Mouse (Mus musculus) B cell, adult 2 months (primary cell): Measurements from ENCODE around the gene Naa15.
A peak's percentile ranks its signal among the peaks of the same experiment; 100 is the strongest.
"Not testable (repeated sequence)": the region's sequence is repeated elsewhere in the genome, so short reads cannot be mapped to it uniquely, and the experiment has no call there.

Source experiments
- DNase-seq, 2 experiments: peaks; one replicate each; pipeline ENCODE4 v3.0.0; 2022

Gene Naa15

DNA sequence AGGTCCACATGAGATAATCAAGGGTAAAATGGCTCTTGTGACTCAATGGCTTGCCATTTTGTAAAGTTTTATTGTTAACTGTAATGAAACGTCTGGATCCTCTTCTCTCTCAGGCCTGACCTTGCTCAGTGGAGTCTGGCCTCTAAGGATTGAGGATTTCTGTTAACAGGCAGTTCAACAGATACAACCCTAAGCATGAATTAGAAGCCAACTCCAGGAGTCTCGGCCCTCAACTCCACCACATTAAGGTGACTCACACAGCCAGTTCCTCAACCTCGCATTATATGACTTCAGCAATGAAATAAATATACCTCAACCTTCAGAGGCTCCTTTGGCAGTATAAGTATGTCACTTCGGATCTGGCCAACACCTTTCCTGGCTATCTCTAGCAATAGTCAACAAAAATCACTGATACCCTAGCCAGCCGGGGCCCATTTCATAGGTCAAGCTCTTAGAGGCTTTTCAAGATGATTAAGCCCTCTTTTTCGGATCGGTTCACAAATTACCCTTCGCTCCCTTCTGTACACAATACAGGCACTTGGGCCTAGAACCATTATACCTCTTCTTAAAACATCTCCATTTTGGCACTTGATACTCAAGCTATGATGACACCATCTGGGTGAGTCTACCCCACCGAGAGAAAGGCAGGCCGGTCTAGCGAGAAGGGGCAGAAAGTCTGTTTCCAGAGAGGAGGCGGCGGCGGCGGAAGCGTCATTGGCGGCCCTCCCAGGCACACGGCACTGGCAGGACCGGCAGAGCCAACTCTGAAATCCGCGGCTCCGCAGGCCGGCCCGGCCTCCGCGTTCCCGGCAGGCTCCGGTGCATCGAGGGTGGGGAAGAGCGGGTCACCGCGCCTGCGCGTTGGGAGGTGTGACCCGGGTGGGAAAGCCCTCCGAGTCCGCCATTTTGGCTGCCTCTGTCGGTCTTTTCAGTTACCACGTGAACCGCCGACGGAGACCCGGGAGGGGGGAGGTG is at the start of gene Naa15:
Gene Naa15, plus strand, starts transcription at position 51 of the 975 bp plus-strand sequence.
- DNase-seq, result peak; percentile 95 to 96

DNA sequence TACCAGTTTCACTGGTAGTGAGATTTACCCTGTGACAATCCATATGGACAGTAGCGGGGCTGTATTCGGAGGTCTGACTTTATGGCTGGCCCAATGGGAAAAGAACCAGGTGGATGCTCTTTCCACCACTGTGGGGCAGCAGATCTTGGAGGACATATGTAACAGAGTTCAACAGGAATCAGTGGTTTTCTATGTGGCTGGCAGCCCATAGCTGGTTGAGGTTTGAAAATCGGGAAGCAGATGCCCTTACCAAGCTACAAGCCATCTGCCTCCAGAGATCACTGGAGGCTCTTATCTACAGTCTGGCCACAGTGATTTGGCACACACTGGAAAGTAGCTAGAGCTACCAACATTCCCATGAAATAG is 49.4 kb upstream of the Naa15 start:
- DNase-seq, result no peak

- no peak for DNase-seq
Measured at GRCm38 (mm10) chr3:51366926-51367325, 48.0 kb upstream of the Naa15 start.

- DNase-seq, result no peak
Measured at GRCm38 (mm10) chr3:51368011-51368410, 46.9 kb upstream of the Naa15 start.

GRCm38 (mm10) chr3:51371826-51372225 is 43.1 kb upstream of the Naa15 start:
- DNase-seq, result no peak

DNA sequence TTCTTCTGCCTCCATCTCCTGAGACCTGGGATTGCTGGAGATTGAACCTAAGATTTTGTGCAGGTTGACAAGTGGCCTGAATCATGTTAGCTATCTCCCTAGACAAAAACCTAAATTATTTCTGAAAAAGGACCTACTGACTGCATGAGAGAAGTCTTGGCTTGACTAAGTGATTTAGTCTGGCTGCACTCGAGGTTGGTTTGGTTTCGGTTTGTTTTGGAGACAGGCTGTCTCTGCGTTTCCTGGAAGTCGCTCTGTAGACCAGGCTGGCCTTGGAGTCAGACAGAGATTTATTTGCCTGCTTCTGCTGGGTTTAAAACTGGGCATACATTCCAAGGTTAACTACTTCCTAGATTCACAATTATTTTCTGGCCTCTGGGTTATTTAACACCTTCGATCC is 42.1 kb upstream of the Naa15 start:
- DNase-seq, result no peak

- DNase-seq, result no peak
Measured at GRCm38 (mm10) chr3:51373544-51373943, 41.4 kb upstream of the Naa15 start.

DNA sequence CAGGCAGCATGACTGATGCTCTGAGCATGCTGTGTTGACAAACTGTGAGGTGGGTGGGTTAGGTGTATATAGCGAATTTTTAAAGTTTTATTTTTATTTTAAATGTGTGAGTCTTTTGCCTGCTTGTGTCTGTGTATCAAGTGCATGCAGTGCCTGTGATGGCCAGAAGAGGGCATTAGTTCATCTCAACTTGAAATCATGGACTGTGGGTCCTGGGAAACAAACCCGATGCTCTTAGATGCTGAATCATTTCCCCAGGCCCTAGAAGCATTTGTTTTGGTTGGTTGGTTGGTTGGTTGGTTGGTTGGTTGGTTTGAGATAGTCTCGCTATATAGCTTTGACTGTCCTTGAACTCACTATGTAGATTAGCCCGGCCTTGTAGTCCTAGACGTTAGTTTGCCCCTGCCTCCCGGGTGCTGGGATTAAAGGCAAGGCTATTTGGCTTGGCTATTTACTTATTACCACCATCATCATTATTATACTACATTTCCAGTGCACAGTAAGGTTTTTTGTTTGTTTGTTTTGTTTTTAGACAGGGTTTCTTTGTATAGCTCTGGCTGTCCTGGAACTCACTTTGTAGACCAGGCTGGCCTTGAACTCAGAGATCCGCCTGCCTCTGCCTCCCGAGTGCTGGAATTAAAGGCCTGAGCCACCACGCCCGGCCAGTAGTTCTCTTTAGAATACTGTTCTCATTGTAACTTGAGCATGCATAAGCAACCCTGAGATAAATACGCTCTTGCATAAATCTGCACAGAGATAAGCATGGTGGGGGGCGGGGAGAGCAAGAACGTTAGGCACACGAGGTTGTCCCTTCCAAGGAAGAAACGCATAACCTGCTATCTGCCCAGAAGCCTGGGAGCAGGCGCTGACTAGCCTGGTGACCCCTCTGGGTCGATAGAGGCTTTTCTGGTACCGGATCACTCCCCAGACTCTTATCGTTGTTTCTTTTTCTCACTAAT is 39.4 kb upstream of the Naa15 start:
- DNase-seq, result peak; percentile 71 to 72

GRCm38 (mm10) chr3:51377878-51378664 is 36.9 kb upstream of the Naa15 start:
- DNase-seq, result peak; percentile 27 to 31

- DNase-seq, result no peak
Measured at GRCm38 (mm10) chr3:51378665-51378946, 36.3 kb upstream of the Naa15 start.

DNA sequence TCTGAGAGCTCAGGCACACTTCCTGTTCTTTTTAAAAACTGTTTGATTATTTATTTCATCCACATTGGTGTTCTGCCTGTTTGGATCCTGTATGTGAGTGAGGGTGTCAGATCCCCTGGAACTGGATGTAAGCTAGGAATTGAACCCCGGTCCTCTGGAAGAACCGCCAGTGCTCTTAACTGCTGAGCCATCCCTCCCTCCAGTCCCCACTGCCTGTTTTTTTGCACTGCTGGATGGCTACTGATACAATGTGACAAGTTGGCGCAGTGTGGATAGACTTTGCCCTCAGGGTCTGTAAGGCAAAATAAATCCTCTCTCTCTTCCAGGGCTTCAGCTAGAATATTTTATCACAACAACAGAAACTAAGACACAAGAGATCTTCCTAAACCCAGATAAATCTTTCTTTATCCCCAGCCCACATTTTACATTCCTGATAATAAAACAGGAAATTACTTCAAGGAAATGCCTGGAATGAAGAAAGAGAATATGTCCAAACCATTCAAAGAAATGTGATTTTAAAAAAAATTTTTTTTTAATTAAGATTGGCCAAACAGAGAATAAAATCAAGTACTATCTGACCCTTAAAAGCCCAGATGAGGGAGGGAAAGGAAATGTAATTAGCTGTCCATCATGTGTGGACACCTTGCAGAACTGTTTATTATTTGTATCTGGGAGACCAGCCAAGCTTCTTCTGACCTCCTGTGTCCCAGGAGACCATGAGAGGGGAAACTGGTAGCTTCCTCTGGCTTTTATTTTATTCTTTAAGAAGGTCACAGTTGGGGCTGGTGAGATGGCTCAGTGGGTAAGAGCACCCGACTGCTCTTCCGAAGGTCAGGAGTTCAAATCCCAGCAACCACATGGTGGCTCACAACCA is 34.9 kb upstream of the Naa15 start:
- no peak for DNase-seq

DNA sequence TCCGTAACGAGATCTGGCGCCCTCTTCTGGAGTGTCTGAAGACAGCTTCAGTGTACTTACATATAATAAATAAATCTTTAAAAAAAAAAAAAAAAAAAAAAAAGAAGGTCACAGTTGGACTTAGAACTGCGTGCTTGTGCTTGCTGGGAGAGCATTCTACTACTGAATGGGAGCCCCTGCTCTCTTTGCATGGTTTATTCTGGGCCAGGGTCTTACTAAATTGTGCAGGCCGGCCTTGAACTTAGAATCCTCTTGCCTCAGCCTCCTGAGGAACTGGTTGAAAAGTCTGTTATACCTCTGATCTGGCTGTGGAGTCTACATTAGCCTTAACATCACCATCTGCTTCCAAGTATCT is 34.3 kb upstream of the Naa15 start:
- DNase-seq, result no peak

- no peak for DNase-seq
Measured at GRCm38 (mm10) chr3:51383409-51383808, 31.5 kb upstream of the Naa15 start.

DNA sequence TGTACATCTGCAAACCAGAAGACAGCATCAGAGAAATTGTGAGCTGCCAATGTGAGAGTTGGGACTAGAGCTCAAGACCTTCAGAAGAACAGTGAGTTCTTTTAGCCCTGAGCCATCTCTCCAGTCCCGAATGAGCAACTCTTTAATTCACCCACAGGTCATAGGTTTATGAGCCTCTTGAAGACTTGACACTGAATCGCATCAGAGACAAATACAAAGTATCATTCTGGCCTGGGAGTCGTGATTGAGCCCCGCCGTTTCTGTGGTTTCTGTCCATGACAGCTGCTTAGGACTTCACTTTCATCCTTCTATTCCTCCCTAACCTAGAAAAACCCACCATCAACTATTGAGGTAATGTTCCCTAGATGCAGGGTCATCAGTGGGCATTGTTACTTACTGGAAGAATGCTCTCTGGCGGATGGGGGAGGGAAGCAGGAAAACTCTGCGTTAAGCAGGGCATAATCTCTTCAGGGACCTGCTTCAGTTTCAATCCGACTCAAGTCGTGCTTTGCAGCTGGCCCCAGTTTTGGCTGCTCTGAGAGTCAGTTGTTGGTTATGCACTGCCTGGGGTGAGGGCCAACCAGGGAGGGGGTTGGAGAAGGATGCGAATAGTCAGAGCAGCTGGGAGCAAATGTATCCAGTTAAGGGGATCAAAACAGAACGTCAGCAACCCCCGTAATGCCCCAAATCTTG is 28.4 kb upstream of the Naa15 start:
- no peak for DNase-seq

- DNase-seq, result no peak
Measured at GRCm38 (mm10) chr3:51387134-51387451, 27.9 kb upstream of the Naa15 start.

DNA sequence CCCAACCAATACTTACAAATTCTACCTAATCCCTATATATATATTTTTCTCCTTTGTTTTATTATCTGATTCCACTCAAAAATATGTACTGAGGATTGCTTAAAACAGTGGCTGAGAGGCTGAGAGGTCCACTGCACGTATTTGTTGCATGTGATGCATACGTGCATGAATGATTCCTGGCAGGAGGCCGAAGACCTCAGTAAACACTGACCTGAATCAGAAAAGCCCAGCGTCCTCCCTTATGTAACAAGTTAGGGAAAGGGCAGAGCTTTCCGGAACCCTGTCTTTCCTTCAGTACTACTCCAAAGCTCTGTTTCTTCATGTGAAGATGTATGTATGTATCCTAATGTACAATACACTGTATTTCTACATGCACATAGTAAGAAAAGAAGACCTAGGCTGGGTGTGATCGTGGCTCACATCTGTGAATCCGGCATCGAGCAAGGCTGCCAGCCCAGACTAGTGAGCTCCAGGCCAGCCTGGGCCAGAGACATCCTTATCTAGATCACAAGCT is 27.0 kb upstream of the Naa15 start:
- DNase-seq, result no peak

- no peak for DNase-seq
Measured at GRCm38 (mm10) chr3:51388904-51389303, 26.0 kb upstream of the Naa15 start.

GRCm38 (mm10) chr3:51391095-51391494 is 23.9 kb upstream of the Naa15 start:
- no peak for DNase-seq

- DNase-seq, result no peak
Measured at GRCm38 (mm10) chr3:51391591-51391990, 23.4 kb upstream of the Naa15 start.

DNA sequence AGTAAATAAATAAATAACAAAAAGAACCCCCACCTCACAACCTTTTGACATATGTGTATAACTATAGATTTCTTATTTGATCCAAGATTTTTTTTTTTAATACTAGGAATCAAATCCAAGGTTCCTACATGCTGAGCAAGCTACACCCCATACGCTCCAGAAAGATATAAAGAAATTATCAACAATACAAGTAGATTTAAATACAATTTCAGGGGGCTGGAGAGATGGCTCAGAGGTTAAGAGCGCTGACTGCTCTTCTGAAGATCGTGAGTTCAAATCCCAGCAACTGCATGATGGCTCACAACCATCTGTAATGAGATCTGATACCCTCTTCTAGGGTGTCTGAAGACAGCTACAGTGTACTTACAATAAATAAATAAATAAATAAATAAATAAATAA is 21.9 kb upstream of the Naa15 start:
- not testable (repeated sequence) for DNase-seq

DNA sequence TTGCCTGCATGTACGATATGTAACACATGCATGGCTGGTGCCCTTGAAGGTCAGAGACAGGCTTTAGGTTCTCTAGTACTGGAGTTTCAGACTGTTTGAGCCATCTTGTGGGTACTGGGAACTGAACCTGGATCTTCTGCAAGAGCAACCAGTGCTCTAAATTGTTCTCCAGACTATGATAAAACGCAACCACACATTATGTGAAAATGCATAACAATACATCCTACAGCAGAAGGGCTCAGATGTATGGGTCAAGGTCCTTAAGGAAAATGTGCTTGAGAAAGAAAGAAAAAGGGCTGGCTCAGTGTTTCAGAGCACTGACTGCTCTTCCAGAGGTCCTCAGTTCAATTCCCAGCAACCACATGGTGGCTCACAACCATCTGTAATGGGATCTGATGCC is 21.3 kb upstream of the Naa15 start:
- DNase-seq, result no peak
